17 mouse cellular contexts compared by ENCODE assay signal in the genomic region with DNA sequence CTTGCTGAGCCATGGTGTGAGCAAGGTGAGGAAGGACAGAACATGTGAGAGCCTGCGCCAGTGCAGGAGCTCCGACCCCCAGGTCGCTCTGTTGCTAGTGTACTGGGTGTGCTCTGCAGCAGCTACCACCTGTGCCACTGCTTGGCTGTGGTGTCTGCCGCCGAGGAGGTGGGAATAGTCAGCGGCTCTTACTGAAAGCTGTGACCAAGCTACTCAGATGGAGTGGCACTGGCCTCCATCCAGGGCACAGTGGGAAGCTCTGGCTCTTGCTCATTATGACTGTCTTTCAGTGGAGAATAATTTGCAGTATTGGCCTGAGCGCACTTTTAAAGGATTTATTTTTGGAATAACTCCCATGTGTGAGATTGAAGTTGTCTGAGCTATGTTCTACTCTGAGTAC.
DNase-seq lines count a peak whose midpoint lies in the region; ATAC-seq and TF ChIP-seq lines count a peak whose summit lies in the region.
"Had no signal": no experiment of that assay in that cellular context is flagged by ENCODE, and none has a peak within 500 bp of the region (broad histone marks: within the 10 kb centered on the region; RNA-seq: fewer than 3 reads in every experiment).

No protein-coding gene starts in this region.

- H3K27ac ChIP-seq in layer of hippocampus, adult 2 months: 0 out of 2 replicates have a peak overlapping the region, but pooled peaks have one; percentile 23
- no peak overlapping the region for H3K27ac ChIP-seq in liver, embryonic 11.5 days (ENCODE audit: low read depth, low read length)
- H3K27ac ChIP-seq: heart, embryonic 10.5 days; liver, embryonic 13.5 days had no signal

- no peak overlapping the region for H3K4me3 ChIP-seq in layer of hippocampus, adult 2 months
- no peak overlapping the region for H3K4me3 ChIP-seq in liver, embryonic 11.5 days (ENCODE audit: low read depth, low read length)
- H3K4me3 ChIP-seq: erythroblast, embryonic 14.5 days; heart, embryonic 10.5 days; liver, embryonic 13.5 days had no signal

- H3K9me3 ChIP-seq in liver, embryonic 11.5 days (ENCODE audit: control insufficient read depth, low read length): no peaks in the 10 kb centered on the region
- H3K9me3 ChIP-seq: heart, embryonic 10.5 days; liver, embryonic 13.5 days had no signal

- no peaks in the 10 kb centered on the region for H3K4me1 ChIP-seq in liver, embryonic 11.5 days (replicated peaks; ENCODE audit: control insufficient read depth, insufficient read depth, low read length)
- H3K4me1 ChIP-seq: heart, embryonic 10.5 days; liver, embryonic 13.5 days had no signal

- DNase-seq in adrenal gland, postnatal 25 days: peak; percentile 16
- DNase-seq in adrenal gland, postnatal 36 days: no peak
- no peak for DNase-seq in layer of hippocampus, adult 2 months (ENCODE audit: low spot score in 2 of 2)
- DNase-seq in layer of hippocampus, postnatal 25 days (ENCODE audit: extremely low spot score in 1 of 2, low spot score in 1 of 2): no peak
- peak; percentile 89 for DNase-seq in cerebellum, adult 11-12 months
- peak; percentile 29 to 83 for DNase-seq in cerebellum, postnatal 4 days (ENCODE audit: low spot score in 2 of 2)
- no peak for DNase-seq in liver, embryonic 11.5 days (ENCODE audit: low spot score)
- DNase-seq: gastrocnemius, postnatal 10 days; heart, postnatal 36 days; kidney, postnatal 14 days; liver, embryonic 13.5 days had no signal

- no peaks in the 10 kb centered on the region for H3K27me3 ChIP-seq in liver, embryonic 11.5 days (replicated peaks; ENCODE audit: control insufficient read depth, insufficient read depth, low read length)
- H3K27me3 ChIP-seq: CH12.LX; liver, embryonic 13.5 days had no signal

- no peak for TF ChIP-seq CTCF in layer of hippocampus, adult 2 months (conservative IDR thresholded peaks at IDR 0.05)

- no peak overlapping the region for H3K9ac ChIP-seq in liver, embryonic 11.5 days (ENCODE audit: low read depth, low read length)
- H3K9ac ChIP-seq: liver, embryonic 13.5 days had no signal

- no peak for ATAC-seq in liver, embryonic 11.5 days (replicated peaks; ENCODE audit: low FRiP score)
- no peak for ATAC-seq in erythroid progenitor cell, adult 5-6 weeks (replicated peaks; ENCODE audit: low FRiP score, poor library complexity, severe bottlenecking)
- ATAC-seq: intestine, embryonic 16.5 days; lung, postnatal 0 days had no signal

- H3K4me2 ChIP-seq in liver, embryonic 11.5 days: no peak overlapping the region
- H3K4me2 ChIP-seq: liver, embryonic 13.5 days had no signal

- H3K36me3 ChIP-seq in liver, embryonic 11.5 days (ENCODE audit: control insufficient read depth, insufficient read depth, low read length): no peaks in the 10 kb centered on the region
- H3K36me3 ChIP-seq: heart, embryonic 10.5 days; liver, embryonic 13.5 days had no signal

- 86% methylated on average over 7 of the region's 7 CpGs for WGBS in liver, embryonic 11.5 days

Comparison
In these comparisons a context has a peak if more than half of its experiments do, and no peak if none do; other contexts are left out.
1. DNase-seq: peak in adrenal gland, postnatal 25 days (single experiment), cerebellum, adult 11-12 months (single experiment) and cerebellum, postnatal 4 days (2 of 2); none in adrenal gland, postnatal 36 days (0 of 2), layer of hippocampus, adult 2 months (0 of 2), layer of hippocampus, postnatal 25 days (0 of 2) and liver, embryonic 11.5 days (single experiment).